Mouse (Mus musculus): Measurements from ENCODE around the gene Glod4. TPM values are rescaled to one million over a fixed set of nuclear protein-coding genes. Genes with fewer than 3 reads are reported as not detected.

Glod4 gene
- polyA plus RNA-seq, 1 experiment from 2014 or later = 92.9 TPM

- H3K27ac ChIP-seq (replicated peaks) = no peak overlapping the region
- H3K4me1 ChIP-seq (replicated peaks; ENCODE audit: control insufficient read depth, insufficient read depth) = no peaks in the 10 kb centered on the region
- no peak overlapping the region for H3K4me3 ChIP-seq (ENCODE audit: low read depth, low read length)
- no peaks in the 10 kb centered on the region for H3K9me3 ChIP-seq (ENCODE audit: control insufficient read depth, low read length)
- 33% methylated on average over 19 of the region's 19 CpGs for WGBS
- H3K4me2 ChIP-seq (replicated peaks; ENCODE audit: low read depth) = no peak overlapping the region
- ATAC-seq (ENCODE audit: low FRiP score, low TSS enrichment) (no peak), DNase-seq (ENCODE audit: low spot score) (no peak)
- no peak overlapping the region for H3K9ac ChIP-seq (ENCODE audit: low read length)
- H3K36me3 ChIP-seq (ENCODE audit: control insufficient read depth, insufficient read depth, low read length) = peaks cover 10% of the 10 kb centered on the region
- TF ChIP-seq CTCF (IDR thresholded peaks at IDR 0.05; ENCODE audit: low read depth) (no peak), EP300 (optimal IDR thresholded peaks at IDR 0.05) (no peak)
- no peaks in the 10 kb centered on the region for H3K27me3 ChIP-seq (ENCODE audit: control insufficient read depth, insufficient read depth, low read length)
These were observed 19.3 kb upstream of the Glod4 start for GRCm38 (mm10) chr11:76262611-76263351.

GRCm38 (mm10) chr11:76261224-76261623 lies 17.7 kb upstream of the Glod4 start:
- Histone ChIP-seq H3K27ac (replicated peaks) (no peak overlapping the region), H3K4me1 (replicated peaks; ENCODE audit: control insufficient read depth, insufficient read depth) (no peaks in the 10 kb centered on the region), H3K9me3 (ENCODE audit: control insufficient read depth, low read length) (no peaks in the 10 kb centered on the region), H3K27me3 (ENCODE audit: control insufficient read depth, insufficient read depth, low read length) (no peaks in the 10 kb centered on the region), H3K36me3 (ENCODE audit: control insufficient read depth, insufficient read depth, low read length) (peaks cover 10% of the 10 kb centered on the region), H3K4me3 (ENCODE audit: low read depth, low read length) (no peak overlapping the region), H3K9ac (ENCODE audit: low read length) (no peak overlapping the region), H3K4me2 (replicated peaks; ENCODE audit: low read depth) (no peak overlapping the region)
- DNase-seq (ENCODE audit: low spot score) = no peak
- no peak for ATAC-seq (ENCODE audit: low FRiP score, low TSS enrichment)
- WGBS = 73% methylated on average over 12 of the region's 12 CpGs
- TF ChIP-seq EP300 (optimal IDR thresholded peaks at IDR 0.05) = no peak
- no peak for TF ChIP-seq CTCF (IDR thresholded peaks at IDR 0.05; ENCODE audit: low read depth)

GRCm38 (mm10) chr11:76260208-76261050 lies 16.9 kb upstream of the Glod4 start:
- Histone ChIP-seq H3K9ac (ENCODE audit: low read length) (no peak overlapping the region), H3K4me2 (replicated peaks; ENCODE audit: low read depth) (no peak overlapping the region), H3K4me1 (replicated peaks; ENCODE audit: control insufficient read depth, insufficient read depth) (no peaks in the 10 kb centered on the region), H3K27ac (replicated peaks) (no peak overlapping the region), H3K36me3 (ENCODE audit: control insufficient read depth, insufficient read depth, low read length) (peaks cover 10% of the 10 kb centered on the region), H3K4me3 (ENCODE audit: low read depth, low read length) (no peak overlapping the region), H3K27me3 (ENCODE audit: control insufficient read depth, insufficient read depth, low read length) (no peaks in the 10 kb centered on the region), H3K9me3 (ENCODE audit: control insufficient read depth, low read length) (no peaks in the 10 kb centered on the region)
- no peak for ATAC-seq (ENCODE audit: low FRiP score, low TSS enrichment)
- DNase-seq (ENCODE audit: low spot score) = no peak
- 65% methylated on average over 10 of the region's 10 CpGs for WGBS
- TF ChIP-seq CTCF (IDR thresholded peaks at IDR 0.05; ENCODE audit: low read depth) (no peak), EP300 (optimal IDR thresholded peaks at IDR 0.05) (no peak)

GRCm38 (mm10) chr11:76258511-76258910 lies 15.0 kb upstream of the Glod4 start:
- DNase-seq (ENCODE audit: low spot score) (no peak), ATAC-seq (ENCODE audit: low FRiP score, low TSS enrichment) (no peak)
- no peak overlapping the region for H3K4me2 ChIP-seq (replicated peaks; ENCODE audit: low read depth)
- H3K9me3 ChIP-seq (ENCODE audit: control insufficient read depth, low read length) = no peaks in the 10 kb centered on the region
- no peak overlapping the region for H3K4me3 ChIP-seq (ENCODE audit: low read depth, low read length)
- TF ChIP-seq CTCF (IDR thresholded peaks at IDR 0.05; ENCODE audit: low read depth) (no peak), EP300 (optimal IDR thresholded peaks at IDR 0.05) (no peak)
- H3K27me3 ChIP-seq (ENCODE audit: control insufficient read depth, insufficient read depth, low read length) = no peaks in the 10 kb centered on the region
- no peaks in the 10 kb centered on the region for H3K4me1 ChIP-seq (replicated peaks; ENCODE audit: control insufficient read depth, insufficient read depth)
- no peak overlapping the region for H3K27ac ChIP-seq (replicated peaks)
- 62% methylated on average over 6 of the region's 6 CpGs for WGBS
- H3K36me3 ChIP-seq (ENCODE audit: control insufficient read depth, insufficient read depth, low read length) = peaks cover 10% of the 10 kb centered on the region
- H3K9ac ChIP-seq (ENCODE audit: low read length) = no peak overlapping the region

GRCm38 (mm10) chr11:76257386-76257785 lies 13.9 kb upstream of the Glod4 start:
- no peaks in the 10 kb centered on the region for H3K4me1 ChIP-seq (replicated peaks; ENCODE audit: control insufficient read depth, insufficient read depth)
- no peaks in the 10 kb centered on the region for H3K9me3 ChIP-seq (ENCODE audit: control insufficient read depth, low read length)
- ATAC-seq (ENCODE audit: low FRiP score, low TSS enrichment) (no peak), DNase-seq (ENCODE audit: low spot score) (no peak)
- no peak overlapping the region for H3K9ac ChIP-seq (ENCODE audit: low read length)
- no peaks in the 10 kb centered on the region for H3K27me3 ChIP-seq (ENCODE audit: control insufficient read depth, insufficient read depth, low read length)
- H3K27ac ChIP-seq (replicated peaks) = no peak overlapping the region
- peaks cover 10% of the 10 kb centered on the region for H3K36me3 ChIP-seq (ENCODE audit: control insufficient read depth, insufficient read depth, low read length)
- no peak overlapping the region for H3K4me2 ChIP-seq (replicated peaks; ENCODE audit: low read depth)
- WGBS = 79% methylated on average over 4 of the region's 4 CpGs
- TF ChIP-seq CTCF (IDR thresholded peaks at IDR 0.05; ENCODE audit: low read depth) (no peak), EP300 (optimal IDR thresholded peaks at IDR 0.05) (no peak)
- H3K4me3 ChIP-seq (ENCODE audit: low read depth, low read length) = no peak overlapping the region

- no peaks in the 10 kb centered on the region for H3K4me1 ChIP-seq (replicated peaks; ENCODE audit: control insufficient read depth, insufficient read depth)
- 52% methylated on average over 5 of the region's 5 CpGs for WGBS
- H3K9me3 ChIP-seq (ENCODE audit: control insufficient read depth, low read length) = no peaks in the 10 kb centered on the region
- H3K27me3 ChIP-seq (ENCODE audit: control insufficient read depth, insufficient read depth, low read length) = no peaks in the 10 kb centered on the region
- H3K9ac ChIP-seq (ENCODE audit: low read length) = no peak overlapping the region
- H3K36me3 ChIP-seq (ENCODE audit: control insufficient read depth, insufficient read depth, low read length) = peaks cover 7% of the 10 kb centered on the region; the same call in 1 of the 2 replicates
- H3K4me2 ChIP-seq (replicated peaks; ENCODE audit: low read depth) = no peak overlapping the region
- DNase-seq (ENCODE audit: low spot score) (no peak), ATAC-seq (ENCODE audit: low FRiP score, low TSS enrichment) (no peak)
- TF ChIP-seq EP300 (optimal IDR thresholded peaks at IDR 0.05) (no peak), CTCF (IDR thresholded peaks at IDR 0.05; ENCODE audit: low read depth) (no peak)
- no peak overlapping the region for H3K27ac ChIP-seq (replicated peaks)
- no peak overlapping the region for H3K4me3 ChIP-seq (ENCODE audit: low read depth, low read length)
These were observed 12.6 kb upstream of the Glod4 start for GRCm38 (mm10) chr11:76256129-76256528.
